Mouse (Mus musculus) cerebellum, adult 2 months (tissue): ENCODE results near the gene Hemk1.

ENCODE experiments used
- CTCF ChIP-seq: fragments of 200-500 bp; IDR thresholded peaks from 2 replicates; pipeline ENCODE4 v1.5.1; 2011; ENCODE audit warnings: low read depth, mild to moderate bottlenecking, control low read depth, low read length, moderate library complexity, borderline replicate concordance; ENCODE audit not compliant: insufficient read depth
- POLR2A ChIP-seq: fragments of 200-500 bp; IDR thresholded peaks from 2 replicates; pipeline ENCODE4 v1.6.1; 2011; ENCODE audit warnings: low read length, control low read depth, borderline replicate concordance; ENCODE audit not compliant: insufficient read depth

DNA sequence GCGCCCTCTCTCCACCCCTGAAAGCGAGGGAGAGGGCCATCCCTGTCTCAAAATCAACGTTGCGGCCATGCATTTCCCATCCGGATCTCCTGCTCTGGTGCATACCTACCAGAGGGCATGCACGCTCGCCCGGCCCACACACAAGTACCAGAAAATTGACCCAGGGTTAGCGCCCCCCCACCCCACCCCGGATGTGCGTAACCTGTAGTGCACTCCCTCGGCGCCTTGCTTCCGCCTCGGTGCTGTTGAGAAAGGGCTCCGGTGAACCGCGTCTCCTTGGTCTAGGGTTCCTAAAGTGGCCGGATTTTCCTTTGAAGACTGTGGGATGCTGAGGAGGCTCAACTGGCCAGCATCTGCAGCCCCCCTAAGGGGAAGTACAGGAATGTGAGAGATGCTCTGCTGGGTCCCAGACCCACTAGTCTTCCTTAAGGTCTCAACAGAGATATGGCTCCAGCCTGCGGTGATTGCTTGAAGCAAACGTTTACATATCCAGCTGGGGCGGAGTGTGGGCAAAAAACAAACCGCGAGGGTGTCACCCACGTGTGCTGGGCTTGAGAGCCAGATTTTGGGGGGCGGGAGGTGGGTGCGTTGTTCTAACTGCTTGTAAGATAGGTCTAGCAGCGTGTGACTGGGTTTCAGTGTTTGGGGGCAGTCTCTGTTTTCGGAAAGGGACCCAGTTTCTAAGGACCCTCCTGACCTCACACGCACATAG is at the start of gene Hemk1:
- no peak for TF ChIP-seq CTCF
- peak; percentile 76; the same call in 1 of the 2 replicates for TF ChIP-seq POLR2A
